ENCODE assay signal across 23 mouse cellular contexts in genomic region chr13:90782435-90782834, GRCm38 (mm10).
DNase-seq lines count a peak whose midpoint lies in the region; ATAC-seq and TF ChIP-seq lines count a peak whose summit lies in the region.
"Had no signal": no experiment of that assay in that cellular context is flagged by ENCODE, and none has a peak within 500 bp of the region (broad histone marks: within the 10 kb centered on the region; RNA-seq: fewer than 3 reads in every experiment).

No protein-coding gene starts in this region.

- intact Hi-C loops in heart, adult 2 months (cut with DNase I) = no loop called here
- intact Hi-C loops in left cerebral cortex, postnatal 4 days (cut with DNase I) = no loop called here

- no peak overlapping the region for H3K9ac ChIP-seq in embryonic facial prominence, embryonic 12.5 days
- no peak overlapping the region for H3K9ac ChIP-seq in heart, embryonic 13.5 days
- H3K9ac ChIP-seq in heart, adult 2 months (ENCODE audit: low read depth, low read length) = no peak overlapping the region
- H3K9ac ChIP-seq: embryonic facial prominence, embryonic 15.5 days; forebrain, embryonic 12.5 days; forebrain, embryonic 15.5 days; hindbrain, embryonic 12.5 days; hindbrain, embryonic 15.5 days had no signal

- no peak overlapping the region for H3K4me2 ChIP-seq in embryonic facial prominence, embryonic 12.5 days (replicated peaks)
- H3K4me2 ChIP-seq in heart, embryonic 13.5 days = no peak overlapping the region
- H3K4me2 ChIP-seq: embryonic facial prominence, embryonic 15.5 days; forebrain, embryonic 12.5 days; forebrain, embryonic 15.5 days; hindbrain, embryonic 12.5 days; hindbrain, embryonic 15.5 days had no signal

- no peak overlapping the region for H3K4me3 ChIP-seq in embryonic facial prominence, embryonic 12.5 days
- no peak overlapping the region for H3K4me3 ChIP-seq in embryonic facial prominence, embryonic 10.5 days
- H3K4me3 ChIP-seq in heart, embryonic 13.5 days = no peak overlapping the region
- no peak overlapping the region for H3K4me3 ChIP-seq in heart, adult 2 months
- no peak overlapping the region for H3K4me3 ChIP-seq in embryonic fibroblast, embryonic 13.5 days (ENCODE audit: insufficient read depth, low read length)
- H3K4me3 ChIP-seq: embryonic facial prominence, embryonic 15.5 days; erythroblast, embryonic 14.5 days; forebrain, embryonic 12.5 days; forebrain, embryonic 15.5 days; hindbrain, embryonic 12.5 days; hindbrain, embryonic 15.5 days had no signal

- TF ChIP-seq EP300 in heart, adult 2 months (IDR thresholded peaks at IDR 0.05; ENCODE audit: insufficient read depth, low read depth, low read length) = no peak

- peaks cover 5% of the 10 kb centered on the region; the same call in 1 of the 2 replicates for H3K4me1 ChIP-seq in embryonic facial prominence, embryonic 12.5 days
- H3K4me1 ChIP-seq in embryonic facial prominence, embryonic 10.5 days = no peaks in the 10 kb centered on the region; the same call in 1 of the 2 replicates
- H3K4me1 ChIP-seq in heart, embryonic 13.5 days = 0 out of 2 replicates have a peak, but pooled peaks cover 5% of the 10 kb centered on the region
- no peaks in the 10 kb centered on the region for H3K4me1 ChIP-seq in heart, adult 2 months (ENCODE audit: control insufficient read depth, insufficient read depth, low read length)
- 0 out of 2 replicates have a peak, but pooled peaks cover 3% of the 10 kb centered on the region for H3K4me1 ChIP-seq in embryonic fibroblast, embryonic 13.5 days (ENCODE audit: control insufficient read depth, insufficient read depth, low read length)
- H3K4me1 ChIP-seq: embryonic facial prominence, embryonic 15.5 days; forebrain, embryonic 12.5 days; forebrain, embryonic 15.5 days; hindbrain, embryonic 12.5 days; hindbrain, embryonic 15.5 days had no signal

- H3K27ac ChIP-seq in embryonic facial prominence, embryonic 12.5 days = peak overlapping the region; percentile 38; the same call in 1 of the 2 replicates
- no peak overlapping the region; the same call in 1 of the 2 replicates for H3K27ac ChIP-seq in embryonic facial prominence, embryonic 10.5 days (replicated peaks)
- H3K27ac ChIP-seq in heart, embryonic 13.5 days (replicated peaks) = peak overlapping the region; percentile 58
- H3K27ac ChIP-seq in heart, adult 2 months = no peak overlapping the region
- peak overlapping the region; percentile 55; the same call in 1 of the 2 replicates for H3K27ac ChIP-seq in embryonic fibroblast, embryonic 13.5 days (ENCODE audit: insufficient read depth, low read length)
- H3K27ac ChIP-seq: forebrain, embryonic 12.5 days; forebrain, embryonic 15.5 days; hindbrain, embryonic 12.5 days; hindbrain, embryonic 15.5 days had no signal

- no peaks in the 10 kb centered on the region for H3K36me3 ChIP-seq in embryonic facial prominence, embryonic 12.5 days
- no peaks in the 10 kb centered on the region for H3K36me3 ChIP-seq in embryonic facial prominence, embryonic 10.5 days (replicated peaks)
- H3K36me3 ChIP-seq in heart, embryonic 13.5 days = no peaks in the 10 kb centered on the region
- no peaks in the 10 kb centered on the region for H3K36me3 ChIP-seq in heart, adult 2 months (ENCODE audit: control insufficient read depth, insufficient read depth, low read length)
- H3K36me3 ChIP-seq: embryonic facial prominence, embryonic 15.5 days; forebrain, embryonic 12.5 days; forebrain, embryonic 15.5 days; G1E; hindbrain, embryonic 12.5 days; hindbrain, embryonic 15.5 days had no signal

- no peak for TF ChIP-seq CTCF in heart, adult 2 months (IDR thresholded peaks at IDR 0.05)
- no peak for TF ChIP-seq CTCF in embryonic fibroblast, embryonic 13.5 days (IDR thresholded peaks at IDR 0.05; ENCODE audit: borderline replicate concordance, insufficient read depth, low read length)

- TF ChIP-seq POLR2A in heart, adult 2 months (IDR thresholded peaks at IDR 0.05; ENCODE audit: insufficient read depth, low read depth, low read length) = no peak
- no peak for TF ChIP-seq POLR2A in embryonic fibroblast, embryonic 13.5 days (IDR thresholded peaks at IDR 0.05; ENCODE audit: low read depth, low read length)

- no peaks in the 10 kb centered on the region for H3K9me3 ChIP-seq in embryonic facial prominence, embryonic 12.5 days
- H3K9me3 ChIP-seq in embryonic facial prominence, embryonic 10.5 days = no peaks in the 10 kb centered on the region
- H3K9me3 ChIP-seq in heart, embryonic 13.5 days = no peaks in the 10 kb centered on the region
- H3K9me3 ChIP-seq: embryonic facial prominence, embryonic 15.5 days; forebrain, embryonic 12.5 days; forebrain, embryonic 15.5 days; G1E; hindbrain, embryonic 12.5 days; hindbrain, embryonic 15.5 days had no signal

- no peak for DNase-seq in embryonic facial prominence, embryonic 10.5 days (ENCODE audit: low spot score)
- no peak for DNase-seq in heart, adult 2 months
- DNase-seq in 3T3-L1 (ENCODE audit: low read depth, low spot score) = peak; percentile 35
- DNase-seq in left cerebral cortex, postnatal 4 days = no peak
- no peak for DNase-seq in left cerebral cortex, adult 18-20 months (ENCODE audit: low spot score in 2 of 2)
- DNase-seq: B cell, adult 2 months; cerebellum, adult 18-20 months; cerebellum, adult 9-10 months; gastrocnemius, postnatal 25 days; heart, postnatal 14 days had no signal

- H3K27me3 ChIP-seq in embryonic facial prominence, embryonic 12.5 days = no peaks in the 10 kb centered on the region
- H3K27me3 ChIP-seq in embryonic facial prominence, embryonic 10.5 days (replicated peaks; ENCODE audit: low read depth, poor library complexity, severe bottlenecking) = no peaks in the 10 kb centered on the region
- no peaks in the 10 kb centered on the region for H3K27me3 ChIP-seq in heart, embryonic 13.5 days (replicated peaks)
- no peaks in the 10 kb centered on the region for H3K27me3 ChIP-seq in heart, adult 2 months (ENCODE audit: control insufficient read depth, insufficient read depth, low read length)
- H3K27me3 ChIP-seq: CH12.LX; embryonic facial prominence, embryonic 15.5 days; forebrain, embryonic 12.5 days; forebrain, embryonic 15.5 days; hindbrain, embryonic 12.5 days; hindbrain, embryonic 15.5 days; Patski had no signal

- WGBS in embryonic facial prominence, embryonic 12.5 days = 58% methylated on average over 1 of the region's 1 CpGs
- 81% methylated on average over 1 of the region's 1 CpGs for WGBS in embryonic facial prominence, embryonic 10.5 days
- WGBS in heart, embryonic 13.5 days = 63% methylated on average over 1 of the region's 1 CpGs
- 85% methylated on average over 1 of the region's 1 CpGs for WGBS in heart, adult 2 months

- H3K79me2 ChIP-seq in heart, adult 2 months (replicated peaks; ENCODE audit: control insufficient read depth, insufficient read depth, low read length) = no peaks in the 10 kb centered on the region

- ATAC-seq in embryonic facial prominence, embryonic 12.5 days (ENCODE audit: insufficient number of reproducible peaks, insufficient read depth, low FRiP score, low TSS enrichment) = no peak; the same call in 1 of the 2 replicates
- no peak for ATAC-seq in heart, embryonic 13.5 days (ENCODE audit: extremely low read depth, insufficient number of reproducible peaks, low FRiP score, low TSS enrichment)
- ATAC-seq: forebrain, embryonic 15.5 days; intestine, postnatal 0 days had no signal

Comparison
In these comparisons a context has a peak if more than half of its experiments do, and no peak if none do; other contexts are left out.
1. H3K27ac ChIP-seq: peak in embryonic facial prominence, embryonic 12.5 days (single experiment), heart, embryonic 13.5 days (single experiment) and embryonic fibroblast, embryonic 13.5 days (single experiment); none in embryonic facial prominence, embryonic 10.5 days (single experiment) and heart, adult 2 months (single experiment).